Comparison of ENCODE assay signal across 12 mouse cellular contexts in the genomic region with DNA sequence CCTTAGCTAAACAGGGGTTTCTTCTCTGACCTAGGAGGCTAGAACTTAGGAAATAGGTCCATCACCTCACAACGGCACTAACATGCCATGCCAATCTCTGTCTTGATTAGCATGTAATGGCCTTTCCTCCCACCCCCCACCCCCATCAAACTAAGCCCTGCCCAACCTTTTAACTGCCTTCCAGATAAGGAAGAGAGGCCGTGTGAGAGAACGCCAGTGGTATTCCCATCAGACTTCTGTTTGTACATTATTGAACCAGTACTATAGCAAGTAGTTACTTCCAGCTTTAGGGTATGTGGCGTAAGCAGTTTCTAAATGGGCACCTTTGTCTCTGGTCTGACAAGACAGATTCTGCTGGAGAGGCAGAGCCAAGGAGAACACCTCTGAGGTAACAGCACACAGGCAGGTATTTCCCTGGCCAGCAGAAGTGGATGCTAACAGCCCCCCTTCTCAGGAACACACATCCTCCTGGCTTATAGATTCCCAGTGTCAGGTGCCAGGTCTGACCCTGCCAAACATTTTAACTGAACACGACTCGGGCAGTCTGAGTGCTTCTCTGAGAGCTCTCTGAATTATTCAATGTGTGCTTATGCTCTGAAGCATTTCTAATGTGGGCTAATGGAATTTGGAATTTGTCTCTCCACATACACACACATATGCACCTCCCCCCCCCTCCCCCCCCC. TPM values are rescaled to one million over a fixed set of nuclear protein-coding genes. Genes with fewer than 3 reads are reported as not detected.
DNase-seq lines count a peak whose midpoint lies in the region; ATAC-seq and TF ChIP-seq lines count a peak whose summit lies in the region.
"Had no signal": no experiment of that assay in that cellular context is flagged by ENCODE, and none has a peak within 500 bp of the region (broad histone marks: within the 10 kb centered on the region; RNA-seq: fewer than 3 reads in every experiment).

No protein-coding gene starts in this region.

- H3K27ac ChIP-seq in forebrain, embryonic 15.5 days (replicated peaks), result peak overlapping the region; percentile 94
- H3K27ac ChIP-seq in hindbrain, embryonic 12.5 days, result peak overlapping the region; percentile 98
- H3K27ac ChIP-seq in lung, postnatal 0 days (ENCODE audit: low read length), result no peak overlapping the region
- H3K27ac ChIP-seq in neural tube, embryonic 12.5 days, result peak overlapping the region; percentile 33; the same call in 1 of the 2 replicates
- no peak overlapping the region for H3K27ac ChIP-seq in heart, embryonic 11.5 days (ENCODE audit: low read depth, low read length)
- H3K27ac ChIP-seq: heart, embryonic 13.5 days had no signal

- no peak overlapping the region for H3K4me3 ChIP-seq in forebrain, embryonic 15.5 days
- no peak overlapping the region for H3K4me3 ChIP-seq in hindbrain, embryonic 12.5 days
- no peak overlapping the region for H3K4me3 ChIP-seq in lung, postnatal 0 days (ENCODE audit: low read depth, low read length)
- no peak overlapping the region for H3K4me3 ChIP-seq in neural tube, embryonic 12.5 days
- no peak overlapping the region for H3K4me3 ChIP-seq in heart, embryonic 11.5 days (ENCODE audit: low read depth, low read length)
- H3K4me3 ChIP-seq: heart, embryonic 13.5 days had no signal

- no peak overlapping the region for H3K4me2 ChIP-seq in forebrain, embryonic 15.5 days (replicated peaks)
- H3K4me2 ChIP-seq in hindbrain, embryonic 12.5 days (replicated peaks), result no peak overlapping the region
- H3K4me2 ChIP-seq in lung, postnatal 0 days (replicated peaks; ENCODE audit: low read depth, low read length), result no peak overlapping the region
- H3K4me2 ChIP-seq in neural tube, embryonic 12.5 days (replicated peaks), result 0 out of 2 replicates have a peak overlapping the region, but pooled peaks have one; percentile 8
- no peak overlapping the region for H3K4me2 ChIP-seq in heart, embryonic 11.5 days

- no peak for TF ChIP-seq EP300 in lung, postnatal 0 days (IDR thresholded peaks at IDR 0.05)

- peak; percentile 61 for DNase-seq in lung, postnatal 0 days (ENCODE audit: low spot score)
- DNase-seq in kidney, postnatal 10 days, result no peak
- DNase-seq in right cerebral cortex, adult 2 months (ENCODE audit: low spot score in 2 of 2), result no peak
- DNase-seq: adrenal gland, postnatal 14 days; kidney, adult 11 months; layer of hippocampus, postnatal 36 days had no signal

- H3K9ac ChIP-seq in forebrain, embryonic 15.5 days (replicated peaks), result no peak overlapping the region
- H3K9ac ChIP-seq in hindbrain, embryonic 12.5 days, result 0 out of 2 replicates have a peak overlapping the region, but pooled peaks have one; percentile 23
- H3K9ac ChIP-seq in lung, postnatal 0 days (replicated peaks; ENCODE audit: low read depth), result no peak overlapping the region
- no peak overlapping the region; the same call in 1 of the 2 replicates for H3K9ac ChIP-seq in neural tube, embryonic 12.5 days
- H3K9ac ChIP-seq in heart, embryonic 11.5 days (ENCODE audit: low read depth, low read length), result no peak overlapping the region
- H3K9ac ChIP-seq: heart, embryonic 13.5 days had no signal

- no peaks in the 10 kb centered on the region for H3K9me3 ChIP-seq in forebrain, embryonic 15.5 days
- H3K9me3 ChIP-seq in hindbrain, embryonic 12.5 days (replicated peaks), result no peaks in the 10 kb centered on the region
- no peaks in the 10 kb centered on the region for H3K9me3 ChIP-seq in lung, postnatal 0 days (ENCODE audit: low read length)
- H3K9me3 ChIP-seq in neural tube, embryonic 12.5 days, result no peaks in the 10 kb centered on the region
- no peaks in the 10 kb centered on the region for H3K9me3 ChIP-seq in heart, embryonic 11.5 days (replicated peaks; ENCODE audit: control insufficient read depth, low read length)
- H3K9me3 ChIP-seq: heart, embryonic 13.5 days had no signal

- no peaks in the 10 kb centered on the region for H3K27me3 ChIP-seq in forebrain, embryonic 15.5 days
- no peaks in the 10 kb centered on the region for H3K27me3 ChIP-seq in hindbrain, embryonic 12.5 days
- no peaks in the 10 kb centered on the region for H3K27me3 ChIP-seq in lung, postnatal 0 days (replicated peaks; ENCODE audit: insufficient read depth, low read length)
- no peaks in the 10 kb centered on the region for H3K27me3 ChIP-seq in neural tube, embryonic 12.5 days (replicated peaks)
- H3K27me3 ChIP-seq in heart, embryonic 11.5 days (ENCODE audit: control insufficient read depth, insufficient read depth, low read length), result no peaks in the 10 kb centered on the region
- H3K27me3 ChIP-seq: heart, embryonic 13.5 days had no signal

- WGBS in forebrain, embryonic 15.5 days, result 47% methylated on average over 6 of the region's 6 CpGs
- WGBS in hindbrain, embryonic 12.5 days, result 54% methylated on average over 6 of the region's 6 CpGs
- 37% methylated on average over 6 of the region's 6 CpGs for WGBS in lung, postnatal 0 days
- 57% methylated on average over 6 of the region's 6 CpGs for WGBS in neural tube, embryonic 12.5 days
- WGBS in heart, embryonic 11.5 days (ENCODE audit: insufficient replicate concordance), result 43% methylated on average over 6 of the region's 6 CpGs

- ATAC-seq in forebrain, embryonic 15.5 days (replicated peaks), result no peak
- ATAC-seq in hindbrain, embryonic 12.5 days (ENCODE audit: low FRiP score), result no peak
- ATAC-seq in lung, postnatal 0 days, result peak; percentile 78
- ATAC-seq in neural tube, embryonic 12.5 days (ENCODE audit: low FRiP score, low read depth), result no peak
- ATAC-seq in heart, embryonic 11.5 days (replicated peaks; ENCODE audit: insufficient number of reproducible peaks, low FRiP score, low TSS enrichment), result no peak

- peaks cover 67% of the 10 kb centered on the region for H3K4me1 ChIP-seq in forebrain, embryonic 15.5 days
- H3K4me1 ChIP-seq in hindbrain, embryonic 12.5 days, result peaks cover 60% of the 10 kb centered on the region
- no peaks in the 10 kb centered on the region for H3K4me1 ChIP-seq in lung, postnatal 0 days (ENCODE audit: insufficient read depth, low read depth, low read length)
- H3K4me1 ChIP-seq in neural tube, embryonic 12.5 days, result peaks cover 46% of the 10 kb centered on the region
- H3K4me1 ChIP-seq in heart, embryonic 11.5 days (ENCODE audit: control insufficient read depth, insufficient read depth, low read length), result peaks cover 19% of the 10 kb centered on the region

- no peak for TF ChIP-seq CTCF in lung, postnatal 0 days (IDR thresholded peaks at IDR 0.05)

- H3K36me3 ChIP-seq in forebrain, embryonic 15.5 days, result no peaks in the 10 kb centered on the region
- no peaks in the 10 kb centered on the region for H3K36me3 ChIP-seq in hindbrain, embryonic 12.5 days
- H3K36me3 ChIP-seq in lung, postnatal 0 days (ENCODE audit: insufficient read depth, low read length), result no peaks in the 10 kb centered on the region
- H3K36me3 ChIP-seq in neural tube, embryonic 12.5 days, result no peaks in the 10 kb centered on the region
- no peaks in the 10 kb centered on the region for H3K36me3 ChIP-seq in heart, embryonic 11.5 days (ENCODE audit: control insufficient read depth, insufficient read depth, low read length)
- H3K36me3 ChIP-seq: heart, embryonic 13.5 days had no signal

RNA-seq across cellular contexts. Expression of gene Add2, which starts 22.2 kb away (rescaled TPM):
- polyA plus RNA-seq in forebrain, embryonic 15.5 days (2015; fragmentation: Nextera tagmentation; extraction: Ambion mirVana), result 224 and 230 TPM in 2 replicates
- 115 and 119 TPM in 2 replicates for polyA plus RNA-seq in hindbrain, embryonic 12.5 days (2016; fragmentation: Nextera tagmentation; extraction: Ambion mirVana)
- polyA plus RNA-seq in lung, postnatal 0 days (2015; fragmentation: Nextera tagmentation; extraction: Ambion mirVana), result 0.40 and 0.84 TPM in 2 replicates
- 110 and 116 TPM in 2 replicates for polyA plus RNA-seq in neural tube, embryonic 12.5 days (2016; fragmentation: Nextera tagmentation; extraction: Ambion mirVana)
- 11.9 and 16.4 TPM in 2 replicates for polyA plus RNA-seq in heart, embryonic 11.5 days (2014; fragmentation: Nextera tagmentation; extraction: Ambion mirVana)

RNA-seq across cellular contexts. Expression of gene Figla, which starts 34.8 kb away (rescaled TPM):
- not detected in 2 replicates for polyA plus RNA-seq in forebrain, embryonic 15.5 days (2015; fragmentation: Nextera tagmentation; extraction: Ambion mirVana)
- not detected in 2 replicates for polyA plus RNA-seq in hindbrain, embryonic 12.5 days (2016; fragmentation: Nextera tagmentation; extraction: Ambion mirVana)
- not detected in 2 replicates for polyA plus RNA-seq in lung, postnatal 0 days (2015; fragmentation: Nextera tagmentation; extraction: Ambion mirVana)
- polyA plus RNA-seq in neural tube, embryonic 12.5 days (2016; fragmentation: Nextera tagmentation; extraction: Ambion mirVana), result not detected in 2 replicates
- not detected in 2 replicates for polyA plus RNA-seq in heart, embryonic 11.5 days (2014; fragmentation: Nextera tagmentation; extraction: Ambion mirVana)
- polyA plus RNA-seq: heart, embryonic 13.5 days; limb, embryonic 14.5 days had no signal

Comparison
In these comparisons a context has a peak if more than half of its experiments do, and no peak if none do; other contexts are left out.
1. H3K27ac ChIP-seq: peak in forebrain, embryonic 15.5 days (single experiment), hindbrain, embryonic 12.5 days (single experiment) and neural tube, embryonic 12.5 days (single experiment); none in lung, postnatal 0 days (single experiment) and heart, embryonic 11.5 days (single experiment).